In genomic region chr17:26708499-26708898, GRCm38 (mm10) we compare ENCODE assay signal across 16 mouse cellular contexts. TPM values are rescaled to one million over a fixed set of nuclear protein-coding genes. Genes with fewer than 3 reads are reported as not detected.
A peak's percentile ranks its signal among the peaks of the same experiment; 100 is the strongest.
DNase-seq lines count a peak whose midpoint lies in the region; ATAC-seq and TF ChIP-seq lines count a peak whose summit lies in the region.
"Had no signal": no experiment of that assay in that cellular context is flagged by ENCODE, and none has a peak within 500 bp of the region (broad histone marks: within the 10 kb centered on the region; RNA-seq: fewer than 3 reads in every experiment).

No protein-coding gene starts in this region.

- 0 out of 2 replicates have a peak overlapping the region, but pooled peaks have one; percentile 84 for H3K27ac ChIP-seq in liver, embryonic 11.5 days (ENCODE audit: low read depth, low read length)
- H3K27ac ChIP-seq in liver, postnatal 0 days (ENCODE audit: low read depth), result no peak overlapping the region
- H3K27ac ChIP-seq in cortical plate, adult 2 months (ENCODE audit: insufficient read depth, low read length), result 0 out of 2 replicates have a peak overlapping the region, but pooled peaks have one; percentile 14
- H3K27ac ChIP-seq: embryonic facial prominence, embryonic 12.5 days; hindbrain, embryonic 12.5 days had no signal

- no peak overlapping the region for H3K9ac ChIP-seq in liver, embryonic 11.5 days (ENCODE audit: low read depth, low read length)
- H3K9ac ChIP-seq in liver, postnatal 0 days (replicated peaks), result no peak overlapping the region
- H3K9ac ChIP-seq: embryonic facial prominence, embryonic 12.5 days; forebrain, embryonic 15.5 days; hindbrain, embryonic 12.5 days had no signal

- no peak overlapping the region for H3K4me2 ChIP-seq in liver, embryonic 11.5 days
- no peak overlapping the region for H3K4me2 ChIP-seq in liver, postnatal 0 days (ENCODE audit: low read depth, low read length)
- H3K4me2 ChIP-seq: embryonic facial prominence, embryonic 12.5 days; forebrain, embryonic 15.5 days; heart, embryonic 13.5 days; hindbrain, embryonic 12.5 days had no signal

- no peak for TF ChIP-seq CTCF in liver, postnatal 0 days (IDR thresholded peaks at IDR 0.05; ENCODE audit: low read depth)
- TF ChIP-seq CTCF in cortical plate, adult 2 months (IDR thresholded peaks at IDR 0.05; ENCODE audit: extremely low read depth, insufficient read depth, low read length), result no peak

- ATAC-seq in liver, embryonic 11.5 days (replicated peaks; ENCODE audit: low FRiP score), result no peak
- no peak for ATAC-seq in liver, postnatal 0 days
- ATAC-seq in megakaryocyte-erythroid progenitor cell, adult 5-6 weeks (replicated peaks; ENCODE audit: low FRiP score, low TSS enrichment, poor library complexity, severe bottlenecking), result no peak
- ATAC-seq: forebrain, embryonic 15.5 days; hindbrain, embryonic 16.5 days; inflammation-experienced regulatory T-cells, adult 6 months had no signal

- no peaks in the 10 kb centered on the region; the same call in 1 of the 2 replicates for H3K36me3 ChIP-seq in liver, embryonic 11.5 days (ENCODE audit: control insufficient read depth, insufficient read depth, low read length)
- no peaks in the 10 kb centered on the region for H3K36me3 ChIP-seq in liver, postnatal 0 days (replicated peaks; ENCODE audit: insufficient read depth, low read length)

- H3K27me3 ChIP-seq in liver, embryonic 11.5 days (replicated peaks; ENCODE audit: control insufficient read depth, insufficient read depth, low read length), result no peaks in the 10 kb centered on the region
- H3K27me3 ChIP-seq in liver, postnatal 0 days (ENCODE audit: insufficient read depth, low read length), result no peaks in the 10 kb centered on the region
- H3K27me3 ChIP-seq: embryonic facial prominence, embryonic 12.5 days; forebrain, embryonic 15.5 days; heart, embryonic 13.5 days; hindbrain, embryonic 12.5 days had no signal

- peaks cover 48% of the 10 kb centered on the region for H3K4me1 ChIP-seq in liver, embryonic 11.5 days (replicated peaks; ENCODE audit: control insufficient read depth, insufficient read depth, low read length)
- H3K4me1 ChIP-seq in liver, postnatal 0 days (ENCODE audit: insufficient read depth), result peaks cover 21% of the 10 kb centered on the region
- peaks cover 12% of the 10 kb centered on the region for H3K4me1 ChIP-seq in cortical plate, adult 2 months (ENCODE audit: control insufficient read depth, insufficient read depth, low read length)
- H3K4me1 ChIP-seq: embryonic facial prominence, embryonic 12.5 days had no signal

- no peak overlapping the region for H3K4me3 ChIP-seq in liver, embryonic 11.5 days (ENCODE audit: low read depth, low read length)
- H3K4me3 ChIP-seq in liver, postnatal 0 days (ENCODE audit: low read depth, low read length), result no peak overlapping the region
- H3K4me3 ChIP-seq in cortical plate, adult 2 months (ENCODE audit: insufficient read depth, low read length), result no peak overlapping the region
- H3K4me3 ChIP-seq: embryonic facial prominence, embryonic 12.5 days; forebrain, embryonic 15.5 days; heart, embryonic 13.5 days; hindbrain, embryonic 12.5 days had no signal

- no peak for TF ChIP-seq EP300 in liver, postnatal 0 days (IDR thresholded peaks at IDR 0.05; ENCODE audit: low read depth)

- peak; percentile 57 to 64 for DNase-seq in cerebellum, adult 18-20 months
- DNase-seq in cerebellum, postnatal 4 days (ENCODE audit: low spot score in 2 of 2), result no peak
- no peak for DNase-seq in liver, embryonic 11.5 days (ENCODE audit: low spot score)
- DNase-seq in liver, postnatal 0 days, result no peak
- DNase-seq in natural killer cell, adult 2 months (ENCODE audit: low spot score in 2 of 2), result no peak
- DNase-seq: adrenal gland, postnatal 14 days; heart, adult 11 months; heart, postnatal 36 days had no signal

- no peaks in the 10 kb centered on the region for H3K9me3 ChIP-seq in liver, embryonic 11.5 days (ENCODE audit: control insufficient read depth, low read length)
- H3K9me3 ChIP-seq in liver, postnatal 0 days (ENCODE audit: low read length), result no peaks in the 10 kb centered on the region
- H3K9me3 ChIP-seq: embryonic facial prominence, embryonic 12.5 days; forebrain, embryonic 15.5 days; heart, embryonic 13.5 days; hindbrain, embryonic 12.5 days had no signal

- no peak for TF ChIP-seq POLR2A in cortical plate, adult 2 months (IDR thresholded peaks at IDR 0.05; ENCODE audit: extremely low read depth, insufficient read depth, low read length)

RNA-seq across cellular contexts. Expression of gene Crebrf, which starts 7.0 kb away (rescaled TPM):
- polyA plus RNA-seq in liver, embryonic 11.5 days (2014; fragmentation: Nextera tagmentation; extraction: Ambion mirVana), result 1.8 and 2.4 TPM in 2 replicates
- 5.8 and 7.5 TPM in 2 replicates for polyA plus RNA-seq in liver, postnatal 0 days (2015; fragmentation: Nextera tagmentation; extraction: Ambion mirVana)
- 17.4 and 19.2 TPM in 2 replicates for polyA plus RNA-seq in cortical plate, adult 2 months (2012; rRNA removed)
- total RNA-seq in megakaryocyte-erythroid progenitor cell, adult 5-6 weeks (2014; fragmentation: Nextera tagmentation), result 11.4 and 12.0 TPM in 2 replicates
- 17.9 and 37.0 TPM in 2 replicates for total RNA-seq in megakaryocyte-erythroid progenitor cell, adult 5-6 weeks (2017)

RNA-seq across cellular contexts. Expression of gene Atp6v0e, which starts 45.5 kb away (rescaled TPM):
- 244 and 245 TPM in 2 replicates for polyA plus RNA-seq in liver, embryonic 11.5 days (2014; fragmentation: Nextera tagmentation; extraction: Ambion mirVana)
- 122 and 126 TPM in 2 replicates for polyA plus RNA-seq in liver, postnatal 0 days (2015; fragmentation: Nextera tagmentation; extraction: Ambion mirVana)
- polyA plus RNA-seq in cortical plate, adult 2 months (2012; rRNA removed), result 86.4 and 87.2 TPM in 2 replicates
- total RNA-seq in megakaryocyte-erythroid progenitor cell, adult 5-6 weeks (2014; fragmentation: Nextera tagmentation), result 212 and 213 TPM in 2 replicates
- total RNA-seq in megakaryocyte-erythroid progenitor cell, adult 5-6 weeks (2017), result 270 and 362 TPM in 2 replicates

Comparison
In these comparisons a context has a peak if more than half of its experiments do, and no peak if none do; other contexts are left out.
1. DNase-seq: peak in cerebellum, adult 18-20 months (2 of 2); none in cerebellum, postnatal 4 days (0 of 2), liver, embryonic 11.5 days (single experiment), liver, postnatal 0 days (single experiment) and natural killer cell, adult 2 months (0 of 2).